Mouse (Mus musculus) neural tube, embryonic 13.5 days (tissue): ENCODE measurements around the gene Htra2. TPM values are rescaled to one million over a fixed set of nuclear protein-coding genes. Genes with fewer than 3 reads are reported as not detected.

Experiments
- ATAC-seq: fragments of 200-750 bp; cut with Nextera tagmentation; 2 replicates; pipeline ENCODE4 v1.8.0; 2017; ENCODE audit warnings: low read depth, mild to moderate bottlenecking, moderate TSS enrichment, moderate library complexity
- H3K27ac ChIP-seq: fragments of 300-500 bp; sonication (generic); replicated peaks from 2 replicates; pipeline ENCODE4 v1.5.1; 2015; ENCODE audit warnings: moderate library complexity, mild to moderate bottlenecking, inconsistent platforms
- H3K27me3 ChIP-seq: fragments of 300-500 bp; sonication (generic); 2 replicates; pipeline ENCODE4 v1.6.1; 2015; ENCODE audit warnings: mild to moderate bottlenecking, inconsistent platforms
- H3K36me3 ChIP-seq: fragments of 300-500 bp; sonication (generic); 2 replicates; pipeline ENCODE4 v1.6.1; 2015; ENCODE audit warnings: mild to moderate bottlenecking, inconsistent platforms
- H3K4me1 ChIP-seq: fragments of 300-500 bp; sonication (generic); replicated peaks from 2 replicates; pipeline ENCODE4 v1.6.1; 2015; ENCODE audit warnings: inconsistent platforms
- H3K4me2 ChIP-seq: fragments of 300-500 bp; sonication (generic); 2 replicates; pipeline ENCODE4 v1.6.1; 2015; ENCODE audit warnings: inconsistent platforms, mild to moderate bottlenecking, moderate library complexity
- H3K4me3 ChIP-seq: fragments of 300-500 bp; sonication (generic); 2 replicates; pipeline ENCODE4 v1.5.1; 2015; ENCODE audit warnings: mild to moderate bottlenecking, inconsistent platforms
- H3K9ac ChIP-seq: fragments of 300-500 bp; sonication (generic); 2 replicates; pipeline ENCODE4 v1.6.1; 2015; ENCODE audit warnings: moderate library complexity, mild to moderate bottlenecking, inconsistent platforms
- H3K9me3 ChIP-seq: fragments of 300-500 bp; sonication (generic); 2 replicates; pipeline ENCODE4 v1.6.1; 2016; ENCODE audit warnings: inconsistent platforms
- WGBS: fragments of 180-500 bp; shearing (Covaris S2); methylation state at CpG from one replicate; pipeline ENCODE4 v1.1.7; 2015; 5-methylcytosine and 5-hydroxymethylcytosine counted together
- polyA plus RNA-seq: library from polyadenylated mRNA; unstranded; fragments of >200 nt; fragmentation: Nextera tagmentation; extraction: Ambion mirVana; gene quantifications from 2 replicates; pipeline ENCODE4 v1.2.1, GENCODE M21; 2015

Gene Htra2
- 70.1 and 72.8 TPM in 2 replicates for polyA plus RNA-seq

- peak; percentile 46; the same call in 1 of the 2 replicates for ATAC-seq
- H3K4me2 ChIP-seq, result peak within 1 kb of the TSS; percentile 81
- H3K9ac ChIP-seq, result peak within 1 kb of the TSS; percentile 93
- H3K27me3 ChIP-seq, result no peaks in the 10 kb centered on the region
- H3K4me1 ChIP-seq, result peaks cover 31% of the 10 kb centered on the region
- no peaks in the 10 kb centered on the region for H3K9me3 ChIP-seq
- H3K36me3 ChIP-seq, result peaks cover 36% of the 10 kb centered on the region
- H3K4me3 ChIP-seq, result peak within 1 kb of the TSS; percentile 98
- WGBS, result under 1% methylated on average over 50 of the region's 50 CpGs
- H3K27ac ChIP-seq, result peak within 1 kb of the TSS; percentile 90
Measured at GRCm38 (mm10) chr6:83054871-83055431, at the start of gene Htra2. TSS of gene Htra2 (minus strand) at chr6:83055273.

GRCm38 (mm10) chr6:83104158-83104557 lies 49.1 kb upstream of the Htra2 start:
- Histone ChIP-seq H3K9me3 (no peaks in the 10 kb centered on the region), H3K27me3 (0 out of 2 replicates have a peak, but pooled peaks cover 7% of the 10 kb centered on the region), H3K27ac (no peak overlapping the region), H3K4me2 (no peak overlapping the region), H3K4me1 (peaks cover 35% of the 10 kb centered on the region), H3K9ac (no peak overlapping the region), H3K4me3 (no peak overlapping the region), H3K36me3 (peaks cover 11% of the 10 kb centered on the region; the same call in 1 of the 2 replicates)
- WGBS, result 74% methylated on average over 4 of the region's 4 CpGs
- no peak for ATAC-seq

DNA sequence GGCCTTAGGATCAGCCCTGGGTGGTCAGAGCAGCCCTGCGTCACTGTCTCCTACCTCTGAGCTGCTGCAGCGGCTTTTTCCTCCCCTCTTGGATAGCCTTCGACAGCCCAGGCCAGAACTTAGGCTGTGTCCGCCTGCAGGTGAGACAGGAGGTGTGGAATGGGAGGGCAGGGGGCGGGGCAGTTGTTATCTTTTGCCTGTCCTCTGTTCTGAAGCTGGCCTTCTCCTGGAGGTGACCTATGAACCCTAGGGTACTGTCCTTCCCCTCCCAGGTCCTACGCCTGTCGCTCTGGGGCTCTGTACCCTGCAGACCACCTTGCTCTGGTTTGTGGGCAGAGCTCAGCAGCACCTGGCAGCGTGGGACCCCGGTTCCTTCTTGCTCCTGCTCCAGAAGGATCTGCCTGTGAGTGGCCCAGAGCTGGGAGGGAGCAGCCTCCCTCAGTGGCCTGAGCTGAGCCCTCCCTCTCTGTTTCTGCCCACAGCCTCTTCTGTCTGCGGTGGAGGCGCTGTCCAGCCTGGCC lies 48.1 kb upstream of the Htra2 start:
- ATAC-seq, result no peak
- Histone ChIP-seq H3K4me3 (peak overlapping the region; percentile 79), H3K4me2 (peak overlapping the region; percentile 99), H3K27ac (no peak overlapping the region), H3K9ac (peak overlapping the region; percentile 91), H3K9me3 (no peaks in the 10 kb centered on the region), H3K4me1 (peaks cover 30% of the 10 kb centered on the region), H3K27me3 (0 out of 2 replicates have a peak, but pooled peaks cover 11% of the 10 kb centered on the region), H3K36me3 (peaks cover 11% of the 10 kb centered on the region; the same call in 1 of the 2 replicates)
- 50% methylated on average over 11 of the region's 11 CpGs for WGBS

GRCm38 (mm10) chr6:83101688-83102556 lies 46.8 kb upstream of the Htra2 start:
- Histone ChIP-seq H3K4me1 (peaks cover 24% of the 10 kb centered on the region), H3K9ac (peak overlapping the region; percentile 91), H3K36me3 (peaks cover 6% of the 10 kb centered on the region; the same call in 1 of the 2 replicates), H3K27me3 (0 out of 2 replicates have a peak, but pooled peaks cover 11% of the 10 kb centered on the region), H3K4me2 (peak overlapping the region; percentile 99), H3K4me3 (peak overlapping the region; percentile 79), H3K27ac (peak overlapping the region; percentile 92), H3K9me3 (no peaks in the 10 kb centered on the region)
- peak; percentile 87 for ATAC-seq
- under 1% methylated on average over 74 of the region's 74 CpGs for WGBS

DNA sequence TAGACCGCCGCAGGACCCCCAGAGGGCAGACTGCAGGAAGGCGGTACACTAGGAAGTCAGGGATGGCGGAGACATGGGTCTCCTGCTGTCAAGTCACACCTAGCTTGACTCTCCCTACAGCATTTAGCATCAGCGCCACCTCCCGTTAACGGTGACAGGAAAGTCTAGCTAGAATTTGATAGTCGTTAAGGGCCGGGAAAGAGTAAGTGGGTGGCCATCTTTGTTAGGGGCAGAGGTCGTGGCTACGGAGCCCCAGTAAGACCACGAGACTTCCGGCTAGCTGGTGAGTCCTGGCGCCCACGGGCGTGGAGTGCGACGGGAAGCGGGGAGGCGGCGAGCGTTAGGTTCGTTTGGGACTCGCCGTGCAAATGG lies 46.2 kb upstream of the Htra2 start, which contains the start of the genes Ccdc142 and Gm42688:
Gene Ccdc142 (plus strand): TSS at position 286 of the 372 bp plus-strand sequence.
Gene Gm42688 (plus strand): TSS at position 302 of the 372 bp plus-strand sequence.
- Histone ChIP-seq H3K9ac (peak within 1 kb of the TSS; percentile 91), H3K9me3 (no peaks in the 10 kb centered on the region), H3K4me2 (peak within 1 kb of the TSS; percentile 99), H3K4me1 (peaks cover 24% of the 10 kb centered on the region), H3K36me3 (0 out of 2 replicates have a peak, but pooled peaks cover 6% of the 10 kb centered on the region), H3K27me3 (0 out of 2 replicates have a peak, but pooled peaks cover 11% of the 10 kb centered on the region), H3K4me3 (peak within 1 kb of the TSS; percentile 79), H3K27ac (peak within 1 kb of the TSS; percentile 92)
- WGBS, result 0% methylated on average over 25 of the region's 25 CpGs
- ATAC-seq, result peak; percentile 87

DNA sequence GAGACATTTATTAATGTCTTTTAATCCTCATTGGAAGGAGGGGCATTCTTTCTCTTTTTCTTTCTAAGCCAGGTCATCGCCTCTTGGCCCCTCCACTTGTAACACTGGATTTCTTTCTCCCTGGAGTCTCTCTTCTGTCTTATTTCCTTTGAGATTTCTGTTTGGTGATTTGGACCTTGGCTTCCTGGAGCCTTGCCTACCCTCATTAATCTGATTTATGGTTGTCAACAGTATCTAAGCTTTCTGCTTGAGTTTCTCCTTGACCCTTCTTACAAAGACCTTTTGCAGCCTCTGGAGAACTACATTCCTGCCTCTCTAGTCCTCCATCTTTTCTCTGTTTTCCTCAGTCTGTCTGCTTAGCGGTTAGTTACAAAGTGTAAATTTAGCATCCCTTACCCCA lies 43.3 kb upstream of the Htra2 start:
- Histone ChIP-seq H3K4me2 (no peak overlapping the region), H3K4me1 (peaks cover 21% of the 10 kb centered on the region), H3K4me3 (no peak overlapping the region), H3K9ac (no peak overlapping the region), H3K27me3 (0 out of 2 replicates have a peak, but pooled peaks cover 11% of the 10 kb centered on the region), H3K36me3 (no peaks in the 10 kb centered on the region), H3K27ac (no peak overlapping the region), H3K9me3 (no peaks in the 10 kb centered on the region; the same call in 1 of the 2 replicates)
- no peak for ATAC-seq
- 62% methylated on average over 2 of the region's 2 CpGs for WGBS

- no peak overlapping the region for H3K27ac ChIP-seq
- no peak overlapping the region for H3K4me3 ChIP-seq
- H3K9me3 ChIP-seq, result no peaks in the 10 kb centered on the region; the same call in 1 of the 2 replicates
- no peak for ATAC-seq
- no peak overlapping the region for H3K9ac ChIP-seq
- 0 out of 2 replicates have a peak, but pooled peaks cover 4% of the 10 kb centered on the region for H3K4me1 ChIP-seq
- WGBS, result 48% methylated on average over 6 of the region's 6 CpGs
- H3K36me3 ChIP-seq, result no peaks in the 10 kb centered on the region
- peaks cover 31% of the 10 kb centered on the region for H3K27me3 ChIP-seq
- H3K4me2 ChIP-seq, result no peak overlapping the region
Measured at GRCm38 (mm10) chr6:83095968-83096367, 40.9 kb upstream of the Htra2 start.

GRCm38 (mm10) chr6:83092416-83093127 lies 37.5 kb upstream of the Htra2 start:
- Histone ChIP-seq H3K4me1 (peaks cover 7% of the 10 kb centered on the region; the same call in 1 of the 2 replicates), H3K9ac (no peak overlapping the region), H3K4me3 (no peak overlapping the region), H3K4me2 (no peak overlapping the region), H3K27ac (no peak overlapping the region), H3K9me3 (no peaks in the 10 kb centered on the region; the same call in 1 of the 2 replicates), H3K36me3 (no peaks in the 10 kb centered on the region), H3K27me3 (peaks cover 54% of the 10 kb centered on the region)
- no peak for ATAC-seq
- WGBS, result 46% methylated on average over 6 of the region's 6 CpGs

- Histone ChIP-seq H3K27ac (no peak overlapping the region), H3K9me3 (no peaks in the 10 kb centered on the region), H3K4me1 (peaks cover 35% of the 10 kb centered on the region; the same call in 1 of the 2 replicates), H3K4me3 (peak overlapping the region; percentile 2; the same call in 1 of the 2 replicates), H3K27me3 (peaks cover 96% of the 10 kb centered on the region), H3K4me2 (peak overlapping the region; percentile 32; the same call in 1 of the 2 replicates), H3K36me3 (no peaks in the 10 kb centered on the region), H3K9ac (no peak overlapping the region)
- ATAC-seq, result no peak
- WGBS, result 10% methylated on average over 9 of the region's 9 CpGs
Measured at GRCm38 (mm10) chr6:83087926-83088260, 32.8 kb upstream of the Htra2 start.

DNA sequence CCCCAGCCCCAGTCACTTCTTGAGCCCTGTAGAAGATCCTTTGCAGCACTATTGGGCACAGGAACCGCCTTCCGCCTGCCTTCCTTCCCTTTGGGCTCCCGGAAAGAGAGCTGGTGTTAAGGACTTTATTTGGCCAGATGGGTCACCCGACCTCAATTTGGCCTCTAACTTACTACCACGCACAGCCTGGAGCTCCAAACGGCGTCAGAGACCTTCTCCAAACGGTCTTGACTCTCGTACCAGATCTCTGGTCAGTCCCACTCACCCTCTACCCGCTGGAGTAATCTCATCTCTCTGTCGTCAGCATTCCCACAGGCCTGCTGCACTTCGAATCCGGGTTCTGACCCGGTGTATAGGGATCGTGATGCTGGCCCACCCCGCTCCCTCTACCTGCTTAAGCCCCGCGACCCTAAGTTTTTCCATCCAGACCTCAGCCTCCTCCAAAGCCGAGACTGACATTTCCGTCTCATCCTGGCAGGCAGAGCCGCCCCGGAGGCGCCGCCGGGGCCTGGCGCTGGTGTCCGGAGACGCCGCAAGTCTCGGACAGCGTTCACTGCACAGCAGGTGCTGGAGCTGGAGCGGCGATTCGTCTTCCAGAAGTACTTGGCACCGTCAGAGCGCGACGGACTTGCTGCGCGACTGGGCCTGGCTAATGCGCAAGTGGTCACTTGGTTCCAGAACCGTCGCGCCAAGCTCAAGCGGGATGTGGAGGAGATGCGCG lies 32.3 kb upstream of the Htra2 start:
- Histone ChIP-seq H3K9me3 (no peaks in the 10 kb centered on the region), H3K27me3 (peaks cover 96% of the 10 kb centered on the region), H3K4me2 (peak overlapping the region; percentile 32), H3K9ac (no peak overlapping the region), H3K27ac (no peak overlapping the region), H3K36me3 (peaks cover 2% of the 10 kb centered on the region; the same call in 1 of the 2 replicates), H3K4me1 (peaks cover 38% of the 10 kb centered on the region; the same call in 1 of the 2 replicates), H3K4me3 (peak overlapping the region; percentile 2; the same call in 1 of the 2 replicates)
- WGBS, result 2% methylated on average over 47 of the region's 47 CpGs
- ATAC-seq, result no peak
